Comparison of ENCODE assay signal across 30 mouse cellular contexts in the genomic region with DNA sequence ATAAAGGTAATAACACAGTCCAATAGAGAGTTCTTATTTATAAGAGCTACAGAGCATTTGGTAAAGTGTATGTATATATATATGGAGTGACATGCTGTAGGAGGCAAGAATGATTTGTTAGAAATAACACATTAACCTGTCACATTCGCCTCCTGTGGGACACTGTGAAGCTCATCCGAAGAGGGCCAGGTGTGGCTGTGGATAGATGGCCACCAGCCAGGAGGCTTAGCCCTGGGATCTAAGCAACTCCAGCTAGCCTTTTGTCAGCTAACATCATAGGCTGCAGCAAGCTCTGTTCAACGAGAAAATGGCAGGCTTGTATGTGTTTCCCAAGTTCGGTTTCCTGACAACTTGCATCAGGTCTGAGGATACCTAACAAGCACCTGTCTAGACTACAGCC. TPM values are rescaled to one million over a fixed set of nuclear protein-coding genes. Genes with fewer than 3 reads are reported as not detected.
A peak's percentile ranks its signal among the peaks of the same experiment; 100 is the strongest.
DNase-seq lines count a peak whose midpoint lies in the region; ATAC-seq lines count a peak whose summit lies in the region.
"Had no signal": no experiment of that assay in that cellular context is flagged by ENCODE, and none has a peak within 500 bp of the region (broad histone marks: within the 10 kb centered on the region; RNA-seq: fewer than 3 reads in every experiment).

No protein-coding gene starts in this region.

- ATAC-seq in hindbrain, embryonic 16.5 days: 0 out of 2 replicates have a peak, but pooled peaks have one; percentile 12
- no peak for ATAC-seq in heart, embryonic 12.5 days (ENCODE audit: insufficient number of reproducible peaks, low FRiP score)
- ATAC-seq: forebrain, embryonic 15.5 days; inflammation-experienced regulatory T-cells, adult 6 months; liver, embryonic 12.5 days; liver, postnatal 0 days had no signal

- no peak overlapping the region for H3K9ac ChIP-seq in hindbrain, embryonic 16.5 days (ENCODE audit: low read depth, low read length)
- H3K9ac ChIP-seq in heart, embryonic 12.5 days: no peak overlapping the region
- H3K9ac ChIP-seq: embryonic facial prominence, embryonic 13.5 days; forebrain, embryonic 15.5 days; heart, embryonic 13.5 days; liver, embryonic 12.5 days; liver, postnatal 0 days; neural tube, embryonic 13.5 days had no signal

- no peaks in the 10 kb centered on the region for H3K36me3 ChIP-seq in hindbrain, embryonic 16.5 days (ENCODE audit: control insufficient read depth, insufficient read depth, low read length)
- H3K36me3 ChIP-seq in hindbrain, embryonic 10.5 days: no peaks in the 10 kb centered on the region
- no peaks in the 10 kb centered on the region for H3K36me3 ChIP-seq in heart, embryonic 12.5 days
- H3K36me3 ChIP-seq: embryonic facial prominence, embryonic 13.5 days; forebrain, embryonic 10.5 days; forebrain, embryonic 15.5 days; heart, embryonic 13.5 days; liver, embryonic 12.5 days; neural tube, embryonic 13.5 days had no signal

- H3K27ac ChIP-seq in hindbrain, embryonic 16.5 days (ENCODE audit: low read depth, low read length): no peak overlapping the region
- no peak overlapping the region for H3K27ac ChIP-seq in hindbrain, embryonic 10.5 days
- no peak overlapping the region for H3K27ac ChIP-seq in heart, embryonic 12.5 days (ENCODE audit: poor library complexity, severe bottlenecking)
- H3K27ac ChIP-seq: embryonic facial prominence, embryonic 13.5 days; forebrain, embryonic 10.5 days; forebrain, embryonic 15.5 days; gastrocnemius, adult 2 months; heart, adult 2 months; heart, embryonic 13.5 days; left cerebral cortex, adult 2 months; liver, embryonic 12.5 days; neural tube, embryonic 13.5 days; stomach, postnatal 0 days had no signal

- H3K4me3 ChIP-seq in hindbrain, embryonic 16.5 days (ENCODE audit: low read length): no peak overlapping the region
- no peak overlapping the region for H3K4me3 ChIP-seq in hindbrain, embryonic 10.5 days
- H3K4me3 ChIP-seq in heart, embryonic 12.5 days: no peak overlapping the region
- H3K4me3 ChIP-seq: embryonic facial prominence, embryonic 13.5 days; forebrain, embryonic 10.5 days; forebrain, embryonic 15.5 days; gastrocnemius, adult 2 months; heart, adult 2 months; heart, embryonic 13.5 days; left cerebral cortex, adult 2 months; liver, embryonic 12.5 days; neural tube, embryonic 13.5 days had no signal

- no peaks in the 10 kb centered on the region for H3K27me3 ChIP-seq in hindbrain, embryonic 16.5 days (replicated peaks; ENCODE audit: control insufficient read depth, insufficient read depth, low read length)
- no peaks in the 10 kb centered on the region for H3K27me3 ChIP-seq in hindbrain, embryonic 10.5 days (ENCODE audit: insufficient read depth, poor library complexity, severe bottlenecking)
- H3K27me3 ChIP-seq in heart, embryonic 12.5 days (replicated peaks): no peaks in the 10 kb centered on the region
- H3K27me3 ChIP-seq: embryonic facial prominence, embryonic 13.5 days; forebrain, embryonic 15.5 days; heart, embryonic 13.5 days; liver, embryonic 12.5 days; neural tube, embryonic 13.5 days had no signal

- H3K4me2 ChIP-seq in hindbrain, embryonic 16.5 days (ENCODE audit: low read length): no peak overlapping the region
- no peak overlapping the region for H3K4me2 ChIP-seq in heart, embryonic 12.5 days
- H3K4me2 ChIP-seq: embryonic facial prominence, embryonic 13.5 days; forebrain, embryonic 15.5 days; heart, embryonic 13.5 days; liver, embryonic 12.5 days; midbrain, embryonic 11.5 days; neural tube, embryonic 13.5 days had no signal

- 85% methylated on average over 4 of the region's 4 CpGs for WGBS in hindbrain, embryonic 16.5 days
- WGBS in hindbrain, embryonic 10.5 days: 83% methylated on average over 4 of the region's 4 CpGs
- WGBS in heart, embryonic 12.5 days: 85% methylated on average over 4 of the region's 4 CpGs

- no peaks in the 10 kb centered on the region for H3K4me1 ChIP-seq in hindbrain, embryonic 16.5 days (ENCODE audit: control insufficient read depth, insufficient read depth, low read depth, low read length)
- no peaks in the 10 kb centered on the region for H3K4me1 ChIP-seq in hindbrain, embryonic 10.5 days (replicated peaks)
- no peaks in the 10 kb centered on the region for H3K4me1 ChIP-seq in heart, embryonic 12.5 days (replicated peaks)
- H3K4me1 ChIP-seq: embryonic facial prominence, embryonic 13.5 days; forebrain, embryonic 10.5 days; forebrain, embryonic 15.5 days; heart, embryonic 13.5 days; liver, embryonic 12.5 days; neural tube, embryonic 13.5 days had no signal

- DNase-seq in hindbrain, embryonic 10.5 days (ENCODE audit: low spot score): no peak
- peak; percentile 19 for DNase-seq in cerebellum, adult 11 months
- DNase-seq in cerebellum, adult 8-10 months: peak; percentile 16
- peak; percentile 36 to 59 for DNase-seq in cerebellum, postnatal 25 days
- DNase-seq in adrenal gland, adult (ENCODE audit: inconsistent age in 2 of 2, low spot score in 1 of 2): no peak
- DNase-seq: adrenal gland, adult 2 months; gastrocnemius, adult 2 months; gastrocnemius, postnatal 36 days; heart, adult 2 months; heart, postnatal 10 days; kidney, adult 11 months; kidney, postnatal 14 days; layer of hippocampus, adult 9-11 months; liver, postnatal 0 days; lung, postnatal 36 days; right cerebral cortex, postnatal 4 days; thymus, adult 18-20 months; thymus, postnatal 25 days had no signal

- H3K9me3 ChIP-seq in hindbrain, embryonic 16.5 days (ENCODE audit: control insufficient read depth, low read length): no peaks in the 10 kb centered on the region
- no peaks in the 10 kb centered on the region for H3K9me3 ChIP-seq in hindbrain, embryonic 10.5 days
- no peaks in the 10 kb centered on the region for H3K9me3 ChIP-seq in heart, embryonic 12.5 days (replicated peaks)
- H3K9me3 ChIP-seq: embryonic facial prominence, embryonic 13.5 days; forebrain, embryonic 10.5 days; forebrain, embryonic 15.5 days; heart, embryonic 13.5 days; liver, embryonic 12.5 days; neural tube, embryonic 13.5 days had no signal

RNA-seq across cellular contexts. Expression of a gene that starts 48.8 kb away (rescaled TPM):
- polyA plus RNA-seq in hindbrain, embryonic 16.5 days (2015; fragmentation: Nextera tagmentation; extraction: Ambion mirVana): 6.4 and 7.6 TPM in 2 replicates
- 0.32 and 0.47 TPM in 2 replicates for polyA plus RNA-seq in hindbrain, embryonic 10.5 days (2016; fragmentation: Nextera tagmentation; extraction: Ambion mirVana)
- polyA plus RNA-seq in heart, embryonic 12.5 days (2016; fragmentation: Nextera tagmentation; extraction: Ambion mirVana): 4.3 and 4.7 TPM in 2 replicates
- polyA plus RNA-seq: liver, postnatal 0 days had no signal

Comparison
In these comparisons a context has a peak if more than half of its experiments do, and no peak if none do; other contexts are left out.
1. DNase-seq: peak in cerebellum, adult 11 months (single experiment), cerebellum, adult 8-10 months (single experiment) and cerebellum, postnatal 25 days (2 of 2); none in hindbrain, embryonic 10.5 days (single experiment) and adrenal gland, adult (0 of 2).